Mouse (Mus musculus): Measurements from ENCODE around the gene Camta1.
A peak's percentile ranks its signal among the peaks of the same experiment; 100 is the strongest.
"Not testable (repeated sequence)": the region's sequence is repeated elsewhere in the genome, so short reads cannot be mapped to it uniquely, and the experiment has no call there.

Gene Camta1

GRCm38 (mm10) chr4:151036521-151036920 is 825.2 kb downstream of the Camta1 start:
- DNase-seq, result no peak

GRCm38 (mm10) chr4:151027001-151027400 is 834.7 kb downstream of the Camta1 start:
- DNase-seq, result peak; percentile 26

GRCm38 (mm10) chr4:151024152-151024551 is 837.5 kb downstream of the Camta1 start:
- no peak for DNase-seq

- not testable (repeated sequence) for DNase-seq
Measured at GRCm38 (mm10) chr4:151017356-151017755, 844.3 kb downstream of the Camta1 start.

- DNase-seq, result no peak
Measured at GRCm38 (mm10) chr4:151015946-151016345, 845.7 kb downstream of the Camta1 start.

GRCm38 (mm10) chr4:151010316-151010715 is 851.4 kb downstream of the Camta1 start:
- DNase-seq, result no peak

GRCm38 (mm10) chr4:151006945-151007344 is 854.7 kb downstream of the Camta1 start:
- DNase-seq, result peak; percentile 51

- no peak for DNase-seq
Measured at GRCm38 (mm10) chr4:151005656-151006318, 855.9 kb downstream of the Camta1 start.

GRCm38 (mm10) chr4:151001397-151001796 is 860.3 kb downstream of the Camta1 start:
- no peak for DNase-seq

GRCm38 (mm10) chr4:150998626-150999025 is 863.0 kb downstream of the Camta1 start:
- no peak for DNase-seq

- DNase-seq, result no peak
Measured at GRCm38 (mm10) chr4:150996797-150997196, 864.9 kb downstream of the Camta1 start, which contains the start of gene Uts2. TSS of gene Uts2 (plus strand) at chr4:150997097.

GRCm38 (mm10) chr4:150990148-150990547 is 871.5 kb downstream of the Camta1 start:
- DNase-seq, result peak; percentile 49

- DNase-seq, result no peak
Measured at GRCm38 (mm10) chr4:150980153-150980552, 881.5 kb downstream of the Camta1 start.

- DNase-seq, result no peak
Measured at GRCm38 (mm10) chr4:150979455-150979854, 882.2 kb downstream of the Camta1 start.

- DNase-seq, result peak; percentile 64
Measured at GRCm38 (mm10) chr4:150978156-150978910, 883.3 kb downstream of the Camta1 start.

- DNase-seq, result peak; percentile 50
Measured at GRCm38 (mm10) chr4:150975145-150975544, 886.5 kb downstream of the Camta1 start.

GRCm38 (mm10) chr4:150973264-150973663 is 888.4 kb downstream of the Camta1 start:
- DNase-seq, result no peak

GRCm38 (mm10) chr4:150968956-150969355 is 892.7 kb downstream of the Camta1 start:
- DNase-seq, result no peak

- DNase-seq, result peak; percentile 82
Measured at GRCm38 (mm10) chr4:150966556-150966955, 895.1 kb downstream of the Camta1 start.

GRCm38 (mm10) chr4:150965555-150965951 is 896.1 kb downstream of the Camta1 start:
- no peak for DNase-seq

GRCm38 (mm10) chr4:150964635-150965554 is 896.8 kb downstream of the Camta1 start:
- DNase-seq, result peak; percentile 93

GRCm38 (mm10) chr4:150963711-150964110 is 898.0 kb downstream of the Camta1 start:
- no peak for DNase-seq

- DNase-seq, result peak; percentile 84
Measured at GRCm38 (mm10) chr4:150962231-150962630, 899.4 kb downstream of the Camta1 start.

Measured in kidney, adult 9 months (tissue).